Mouse (Mus musculus) megakaryocyte, adult 5-6 weeks (primary cell): ENCODE results near the gene Hist1h3f. TPM values are rescaled to one million over a fixed set of nuclear protein-coding genes. Genes with fewer than 3 reads are reported as not detected.
A peak's percentile ranks its signal among the peaks of the same experiment; 100 is the strongest.

ENCODE experiments used
- ATAC-seq: 2 replicates; pipeline ENCODE4 v1.8.0; 2016; ENCODE audit warnings: mild to moderate bottlenecking, inconsistent platforms; ENCODE audit not compliant: poor library complexity, severe bottlenecking
- total RNA-seq, 2 experiments: library from RNA; stranded (forward) in 1 of 2; stranded (reverse) in 1 of 2; fragments of 153-499, 151-499 nt in 1 of 2; fragments of 221-1000, 200-1000 nt in 1 of 2; gene quantifications; 2 replicates each; pipeline versions ENCODE4 v1.2.3 to v1.2.4; 2015 to 2017

The Hist1h3f gene
- total RNA-seq (2015) (43.8 and 48.7 TPM in 2 replicates), total RNA-seq (2017) (145 and 146 TPM in 2 replicates)

GRCm38 (mm10) chr13:23543965-23544786 is at the start of gene Hist1h3f:
Gene Hist1h3f, plus strand, starts transcription at chr13:23544052.
- ATAC-seq, result peak; percentile 83

GRCm38 (mm10) chr13:23495526-23495925 is 48.3 kb upstream of the Hist1h3f start:
- no peak for ATAC-seq

GRCm38 (mm10) chr13:23497656-23498321 is 46.1 kb upstream of the Hist1h3f start:
- no peak for ATAC-seq

GRCm38 (mm10) chr13:23498653-23499052 is 45.2 kb upstream of the Hist1h3f start:
- ATAC-seq, result no peak

GRCm38 (mm10) chr13:23499943-23500342 is 43.9 kb upstream of the Hist1h3f start:
- ATAC-seq, result no peak

- peak; percentile 71 for ATAC-seq
Observed at GRCm38 (mm10) chr13:23500424-23501200, 43.2 kb upstream of the Hist1h3f start.

GRCm38 (mm10) chr13:23501511-23501910 is 42.3 kb upstream of the Hist1h3f start:
- no peak for ATAC-seq

- no peak for ATAC-seq
Observed at GRCm38 (mm10) chr13:23502031-23502567, 41.8 kb upstream of the Hist1h3f start.

GRCm38 (mm10) chr13:23502916-23503315 is 40.9 kb upstream of the Hist1h3f start:
- no peak for ATAC-seq

- ATAC-seq, result no peak
Observed at GRCm38 (mm10) chr13:23503797-23504196, 40.1 kb upstream of the Hist1h3f start.

GRCm38 (mm10) chr13:23505662-23506345 is 38.0 kb upstream of the Hist1h3f start:
- ATAC-seq, result no peak

- no peak for ATAC-seq
Observed at GRCm38 (mm10) chr13:23506351-23506750, 37.5 kb upstream of the Hist1h3f start.

GRCm38 (mm10) chr13:23506819-23507515 is 36.9 kb upstream of the Hist1h3f start:
- ATAC-seq, result no peak

GRCm38 (mm10) chr13:23510127-23510526 is 33.7 kb upstream of the Hist1h3f start:
- no peak for ATAC-seq

GRCm38 (mm10) chr13:23513517-23513916 is 30.3 kb upstream of the Hist1h3f start:
- no peak for ATAC-seq

GRCm38 (mm10) chr13:23515281-23515680 is 28.6 kb upstream of the Hist1h3f start:
- ATAC-seq, result no peak

- no peak for ATAC-seq
Observed at GRCm38 (mm10) chr13:23515826-23516620, 27.8 kb upstream of the Hist1h3f start.

GRCm38 (mm10) chr13:23516822-23517602 is 26.8 kb upstream of the Hist1h3f start:
- peak; percentile 39 for ATAC-seq
